Mouse (Mus musculus): ENCODE data around the gene AI661453.
A peak's percentile ranks its signal among the peaks of the same experiment; 100 is the strongest.

AI661453 gene

DNA sequence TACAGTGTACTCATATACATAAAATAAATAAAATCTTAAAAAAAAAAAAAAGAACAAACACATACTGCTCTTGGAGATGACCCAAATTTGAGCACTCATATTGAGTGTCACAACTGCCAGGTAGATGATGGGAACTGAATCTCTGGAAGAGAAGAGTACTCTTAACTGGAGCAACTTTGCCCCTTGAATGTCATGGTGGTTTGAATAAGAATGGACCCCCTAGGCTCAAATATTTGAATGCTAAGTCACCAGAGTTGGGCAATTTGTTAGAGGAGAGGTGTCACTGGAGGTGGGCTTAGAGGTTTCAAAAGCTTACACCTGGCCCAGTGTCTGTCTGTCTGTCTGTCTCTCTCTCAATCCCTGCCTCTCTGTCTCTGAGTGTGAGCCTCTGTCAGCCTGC, 67.3 kb downstream of the AI661453 start:
- DNase-seq (ENCODE audit: low spot score): no peak

DNA sequence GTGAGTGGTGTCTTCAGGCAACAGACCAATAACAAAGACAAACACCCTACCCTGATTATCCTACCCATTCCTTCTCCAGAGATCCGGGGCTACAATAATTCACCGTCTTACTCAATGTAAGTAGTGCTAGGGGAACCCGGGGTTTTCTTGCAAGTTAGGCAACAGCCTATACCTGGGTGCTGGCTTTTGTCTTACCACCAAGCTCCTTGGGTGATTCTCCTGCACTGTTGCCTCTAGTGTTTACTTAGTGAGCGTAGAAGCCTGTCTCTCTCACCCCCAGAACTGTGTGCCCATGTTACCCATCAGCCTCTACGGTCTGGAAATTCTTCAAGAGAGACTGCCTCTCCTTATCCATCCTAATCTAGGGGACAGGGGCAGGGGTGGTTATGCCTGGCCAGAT, 67.8 kb downstream of the AI661453 start:
- no peak for DNase-seq (ENCODE audit: low spot score)

DNA sequence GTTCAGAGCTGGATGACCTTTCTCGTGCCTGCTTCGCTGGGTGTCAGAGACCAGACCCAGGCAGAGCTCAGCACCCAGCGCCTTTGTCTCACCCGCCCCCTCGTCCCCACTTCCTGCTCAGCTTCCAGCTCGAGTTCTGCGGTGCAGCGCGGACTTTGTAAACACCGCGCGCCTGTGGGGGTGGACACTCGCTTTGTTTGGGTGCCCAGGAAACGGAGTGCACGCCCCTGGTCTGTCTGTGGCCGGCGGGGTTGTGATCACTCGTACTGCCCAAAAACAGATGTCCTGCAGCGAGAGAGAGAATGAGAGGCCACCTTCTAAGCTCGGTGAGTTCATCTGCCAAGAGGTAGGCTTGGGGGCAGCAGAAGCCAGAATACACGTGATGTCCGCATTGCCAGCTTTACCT, 68.5 kb downstream of the AI661453 start, which contains the start of gene Ccnd3:
Gene Ccnd3 (plus strand): TSS at position 111 of the 406 bp plus-strand sequence.
- DNase-seq (ENCODE audit: low spot score): peak; percentile 73

DNA sequence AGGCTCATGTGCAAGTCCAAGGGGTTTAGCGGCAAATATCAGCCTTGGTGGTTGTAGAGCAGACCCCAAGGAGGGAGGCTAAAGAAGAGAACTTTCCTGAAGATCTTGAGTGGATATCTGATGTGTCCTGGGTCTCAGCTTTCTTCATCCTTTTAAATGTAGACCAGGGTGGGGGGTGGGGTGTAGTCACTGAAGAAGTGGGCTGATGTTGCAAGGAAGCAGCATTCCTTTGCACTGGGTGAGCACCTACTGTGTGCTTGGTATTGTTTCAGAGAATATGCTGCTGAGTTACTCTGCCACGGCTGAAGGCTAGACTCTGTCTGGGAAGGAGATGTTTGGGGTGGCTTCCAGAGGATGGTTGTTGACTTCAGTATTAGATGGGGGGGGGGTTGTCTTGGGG, 69.2 kb downstream of the AI661453 start:
- no peak for DNase-seq (ENCODE audit: low spot score)

DNA sequence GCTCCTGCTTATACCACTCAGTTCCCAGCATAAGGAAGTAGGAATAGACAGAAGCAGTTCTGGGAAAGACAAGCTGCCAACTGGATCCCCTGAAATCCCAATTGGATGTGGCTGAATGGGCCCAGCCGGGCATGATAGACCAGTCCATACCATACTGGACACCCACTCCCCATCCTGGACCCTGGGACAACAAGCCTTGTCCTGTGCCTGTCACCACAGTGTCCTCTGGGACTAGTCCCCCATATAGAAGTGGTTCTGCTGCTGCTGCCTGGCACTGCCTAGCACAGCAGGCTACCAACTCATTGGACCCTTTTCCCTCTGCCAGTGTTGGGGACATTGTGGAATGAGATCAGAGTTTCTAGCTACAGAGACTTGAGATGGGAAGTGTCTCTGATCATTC, 69.6 kb downstream of the AI661453 start:
- DNase-seq (ENCODE audit: low spot score): no peak

DNA sequence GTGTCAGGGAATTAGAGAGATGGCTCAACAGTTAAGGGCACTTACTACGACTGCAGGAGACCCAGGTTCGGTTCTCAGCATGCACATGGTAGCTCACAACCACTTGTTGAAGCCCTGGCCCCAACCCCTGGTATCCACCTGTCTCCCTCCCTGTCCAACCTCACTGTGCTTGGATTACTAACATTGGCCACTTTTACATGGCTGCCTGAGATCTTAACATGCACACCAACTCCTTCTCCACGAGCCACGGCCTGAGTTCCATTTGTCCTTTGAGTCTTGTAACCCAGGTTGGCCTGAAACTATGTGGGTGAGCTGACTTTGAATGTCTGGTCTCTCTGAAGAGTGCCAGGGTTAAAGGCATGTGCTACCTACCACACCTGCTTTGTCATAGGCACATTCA, 70.3 kb downstream of the AI661453 start:
- DNase-seq (ENCODE audit: low spot score): no peak

DNA sequence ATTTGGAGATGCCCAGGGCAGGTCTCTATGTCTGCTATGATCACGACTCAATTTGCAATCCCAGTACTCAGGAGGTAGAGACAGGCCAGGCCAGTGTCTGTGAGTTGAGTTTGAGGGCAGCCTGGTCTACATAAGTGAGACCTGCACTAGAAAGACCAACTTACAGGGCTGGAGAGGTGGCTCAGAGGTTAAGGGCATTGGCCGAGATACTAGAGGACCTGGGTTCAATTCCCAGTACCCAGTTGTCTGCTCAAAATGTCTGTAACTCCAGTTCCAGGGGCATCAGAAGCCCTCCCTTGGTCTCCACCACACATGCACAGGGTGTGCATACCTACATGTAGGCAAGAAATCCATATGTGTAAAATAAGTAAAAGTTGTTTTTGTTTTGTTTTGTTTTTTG, 71.1 kb downstream of the AI661453 start:
- no peak for DNase-seq (ENCODE audit: low spot score)

DNA sequence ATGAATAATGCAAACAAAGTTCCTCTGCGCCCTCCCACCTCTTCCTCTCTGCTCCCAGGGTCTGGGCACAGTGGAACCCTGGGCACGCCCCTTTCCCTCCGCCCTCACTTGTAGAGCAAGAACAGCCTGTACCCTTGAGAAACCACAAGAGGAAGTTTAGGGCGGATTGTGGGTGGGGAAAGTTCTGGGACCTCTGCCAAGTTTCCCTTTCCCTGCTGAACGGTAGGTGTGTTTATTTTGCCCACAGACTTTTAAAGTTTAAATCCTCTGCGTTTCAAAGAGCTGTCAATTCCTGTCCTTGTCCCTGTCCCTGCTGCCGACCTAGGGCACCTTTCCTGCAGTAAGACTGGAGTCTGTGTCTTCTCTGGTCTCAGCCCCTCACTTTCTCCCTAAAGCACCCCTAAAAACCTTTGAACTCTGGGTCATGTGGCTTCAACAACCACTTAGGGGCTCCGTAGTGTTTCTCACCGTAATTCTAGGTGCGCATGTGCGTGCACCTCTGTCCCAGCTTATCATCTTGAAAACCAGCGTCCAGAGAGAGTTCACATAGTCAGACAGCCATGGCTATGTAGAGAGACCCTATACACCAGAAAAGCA, 71.7 kb downstream of the AI661453 start:
- DNase-seq (ENCODE audit: low spot score): peak; percentile 87

DNA sequence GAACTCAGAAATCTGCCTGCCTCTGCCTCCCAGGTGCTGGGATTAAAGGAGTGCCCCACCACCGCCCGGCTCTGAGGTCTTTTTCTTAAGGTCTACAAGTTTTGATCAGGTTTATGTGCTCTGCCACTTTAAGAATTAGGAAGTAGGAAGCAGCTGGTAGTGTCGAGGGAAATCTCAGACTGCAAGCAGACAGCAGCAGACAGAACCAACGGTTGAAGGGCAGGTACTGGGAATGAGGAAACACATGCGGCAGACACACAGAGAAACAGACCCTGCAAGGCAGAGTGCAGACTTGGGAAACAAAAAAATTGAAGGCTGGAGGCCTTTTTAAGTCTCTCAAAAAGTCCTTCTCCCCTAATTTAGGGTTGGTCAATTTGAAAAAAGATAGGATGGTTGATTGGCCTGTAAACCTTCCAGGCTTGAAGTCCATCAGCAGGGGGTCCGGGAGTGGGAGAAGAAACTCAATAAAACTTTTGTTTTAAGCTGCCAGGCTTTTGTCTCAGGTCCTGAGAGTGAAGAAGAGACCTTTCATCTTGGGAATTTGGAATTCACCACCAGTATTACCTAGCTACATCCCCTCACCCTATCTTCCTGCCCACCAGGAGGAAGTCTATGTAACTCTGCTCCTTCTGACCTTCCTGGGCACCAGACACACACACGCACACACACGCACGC, 72.8 kb downstream of the AI661453 start:
- no peak for DNase-seq (ENCODE audit: low spot score)

DNA sequence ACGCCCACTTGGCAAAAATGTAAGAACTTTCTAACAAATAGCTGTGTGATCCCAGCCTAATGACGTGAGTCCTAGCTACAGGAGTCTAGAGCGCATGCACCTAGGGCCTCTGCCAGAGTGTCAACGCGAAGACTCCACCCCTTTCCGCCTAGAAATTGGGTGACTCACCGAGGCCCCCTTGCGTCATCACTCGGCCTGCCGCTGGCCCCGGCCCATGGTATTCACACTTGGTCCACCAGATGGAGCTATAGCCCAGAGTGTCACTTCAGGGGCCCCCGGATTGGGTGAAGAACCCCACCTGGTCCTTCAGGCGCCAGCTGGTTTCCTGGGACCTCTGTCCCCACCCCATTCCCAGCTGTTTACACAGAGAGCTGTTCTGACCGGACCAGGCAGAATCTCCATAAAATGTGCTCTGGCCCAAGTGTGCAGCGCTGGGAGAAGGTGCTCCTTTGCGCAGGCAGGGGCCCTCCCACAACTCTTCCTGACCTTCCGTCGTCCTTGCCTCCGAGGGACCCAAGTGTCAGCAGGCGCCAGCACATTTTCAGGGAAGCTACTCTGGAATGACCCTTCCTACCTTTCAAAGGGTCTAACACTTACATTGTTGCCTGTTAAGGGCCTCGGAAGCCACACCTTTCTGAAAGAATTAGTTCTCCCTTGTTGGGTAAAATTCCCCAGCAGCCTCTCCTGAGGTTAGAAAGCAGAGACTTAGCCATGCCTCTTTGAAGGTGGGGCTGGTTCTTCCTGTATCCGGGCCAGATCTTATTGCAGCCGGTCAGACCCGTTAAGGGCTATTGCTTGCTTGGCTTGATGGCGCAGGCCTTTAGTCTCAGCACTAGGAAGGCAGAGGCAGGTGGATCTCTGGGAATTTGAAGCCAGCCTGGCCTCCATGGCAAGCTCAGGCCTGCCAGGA, 75.0 kb downstream of the AI661453 start:
- DNase-seq (ENCODE audit: low spot score): peak; percentile 90

DNA sequence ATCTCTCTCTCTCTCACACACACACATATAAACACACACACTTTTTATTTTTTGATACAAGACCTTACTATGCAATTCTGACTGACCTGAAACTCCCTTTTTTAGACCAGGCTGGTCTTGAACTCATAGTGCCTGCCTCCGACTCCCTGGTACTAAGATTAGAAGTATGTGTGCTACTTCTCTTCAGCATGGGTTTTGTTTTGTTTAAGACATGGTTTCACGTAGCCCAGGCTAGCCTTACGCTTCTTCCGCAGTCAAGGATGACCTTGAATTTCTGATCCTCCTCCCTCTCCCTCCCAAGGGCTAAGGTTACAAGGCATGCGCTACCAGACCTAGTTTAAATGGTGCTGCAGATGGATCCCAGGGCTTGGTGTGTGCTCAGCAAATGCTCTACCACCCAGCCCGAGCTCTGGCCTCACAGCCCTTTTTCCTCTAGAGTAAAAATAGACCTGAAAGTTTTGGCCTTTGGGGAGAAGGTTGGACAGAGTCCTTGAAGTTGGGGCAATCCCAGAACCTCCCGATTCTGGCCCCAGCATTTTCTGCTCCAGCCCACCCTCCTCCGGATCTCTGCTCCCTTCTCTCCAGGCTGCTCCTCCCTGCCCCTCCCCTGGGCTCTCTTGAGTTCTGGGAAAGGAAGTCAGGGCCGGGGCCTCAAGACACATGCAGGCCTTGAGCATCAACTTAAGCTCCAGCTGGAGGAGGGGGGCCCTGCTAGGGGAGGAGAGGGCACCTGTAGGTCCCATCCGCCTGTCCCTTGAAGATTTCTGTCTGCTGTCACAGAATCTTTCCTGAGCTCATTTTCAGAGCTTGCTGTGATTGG, 76.8 kb downstream of the AI661453 start:
- peak; percentile 66 for DNase-seq (ENCODE audit: low spot score)

DNA sequence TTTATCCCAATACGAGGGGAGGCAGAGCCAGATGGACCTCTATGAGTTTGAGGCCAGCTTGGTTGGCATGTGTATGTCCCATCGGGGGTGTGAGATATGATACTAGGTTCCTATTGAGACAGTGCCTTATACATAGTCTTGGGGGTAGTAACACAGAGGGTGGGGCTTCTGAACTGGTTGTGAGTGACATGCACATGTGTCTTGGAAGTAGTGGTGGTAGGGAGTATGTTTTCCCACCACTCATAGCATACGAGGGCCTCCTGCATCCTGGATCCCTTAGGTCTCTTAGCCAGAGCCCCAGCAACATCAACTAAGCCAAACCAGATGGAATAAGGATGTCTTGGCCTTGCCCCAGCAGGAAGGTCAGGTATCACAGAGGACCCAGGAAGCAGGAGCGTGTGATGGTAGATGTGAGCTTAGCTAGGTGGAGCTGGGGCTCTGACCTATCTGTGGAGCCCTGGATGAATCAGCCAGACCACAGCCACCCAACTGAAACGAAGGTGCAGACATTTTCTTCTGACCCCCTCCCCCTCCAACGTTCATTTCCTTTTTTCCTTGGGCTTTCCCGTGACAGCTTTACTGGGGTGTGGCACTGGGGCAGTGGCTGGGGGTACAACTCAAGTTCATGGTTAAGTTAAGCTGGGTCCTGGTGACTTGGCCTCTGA, 78.9 kb downstream of the AI661453 start:
- DNase-seq (ENCODE audit: low spot score): no peak

DNA sequence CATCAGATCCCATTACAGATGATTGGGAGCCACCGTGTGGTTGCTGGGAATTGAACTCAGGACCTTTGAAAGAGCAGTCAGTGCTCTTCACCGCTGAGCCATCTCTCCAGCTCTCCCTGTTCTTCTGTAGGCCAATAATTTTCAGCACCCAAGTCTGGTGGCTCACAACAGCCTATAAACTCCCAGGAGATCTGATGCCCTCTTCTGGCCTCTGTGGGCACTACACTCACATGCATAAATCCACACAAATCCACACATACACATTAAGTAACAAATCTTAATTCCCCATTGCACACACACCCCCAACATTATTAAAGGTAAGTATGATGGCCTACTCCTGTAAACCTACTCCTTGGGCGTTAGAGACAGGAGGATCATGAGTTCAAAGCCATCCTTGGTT, 79.8 kb downstream of the AI661453 start:
- no peak for DNase-seq (ENCODE audit: low spot score)

DNA sequence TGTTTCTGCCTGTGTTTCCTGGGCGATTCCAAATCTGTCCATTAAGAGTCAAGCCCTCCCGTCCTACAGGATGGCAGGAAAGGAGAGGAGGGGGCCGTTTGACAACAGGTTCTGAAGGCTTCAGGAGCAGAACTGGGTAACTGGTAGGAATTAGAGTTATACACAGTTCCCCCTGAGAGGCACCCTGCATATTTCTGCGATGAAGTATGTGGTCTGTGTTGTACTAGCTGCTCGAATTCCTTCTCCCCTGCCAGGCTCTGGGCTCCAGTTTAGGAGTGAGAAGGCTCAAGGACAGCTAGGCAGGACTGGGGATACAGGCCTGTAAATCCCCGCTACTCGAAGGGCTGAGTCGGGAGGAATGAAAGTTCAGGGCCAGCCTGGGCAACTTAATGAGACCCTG, 81.8 kb downstream of the AI661453 start:
- peak; percentile 47 for DNase-seq (ENCODE audit: low spot score)
